Mouse (Mus musculus): ENCODE results near the gene Tbc1d10c.
"Not testable (repeated sequence)": the region's sequence is repeated elsewhere in the genome, so short reads cannot be mapped to it uniquely, and the experiment has no call there.

Gene Tbc1d10c

GRCm38 (mm10) chr19:4140147-4140546 is 50.9 kb downstream of the Tbc1d10c start:
- no peak for DNase-seq

GRCm38 (mm10) chr19:4139446-4139845 is 51.6 kb downstream of the Tbc1d10c start, which contains the start of gene Gpr152:
TSS of gene Gpr152 (plus strand) at chr19:4139787.
- no peak for DNase-seq

GRCm38 (mm10) chr19:4137913-4138312 is 53.2 kb downstream of the Tbc1d10c start:
- no peak for DNase-seq

- no peak for DNase-seq
These were observed 54.6 kb downstream of the Tbc1d10c start for GRCm38 (mm10) chr19:4136463-4136862.

- not testable (repeated sequence) for DNase-seq
These were observed 55.1 kb downstream of the Tbc1d10c start for GRCm38 (mm10) chr19:4135963-4136345.

- not testable (repeated sequence) for DNase-seq
These were observed 55.7 kb downstream of the Tbc1d10c start for GRCm38 (mm10) chr19:4135229-4135962.

GRCm38 (mm10) chr19:4134354-4134753 is 56.7 kb downstream of the Tbc1d10c start:
- no peak for DNase-seq
